Mouse (Mus musculus): Measurements from ENCODE around the gene Dnajc6. TPM values are rescaled to one million over a fixed set of nuclear protein-coding genes. Genes with fewer than 3 reads are reported as not detected.

The Dnajc6 gene
- total RNA-seq, 1 experiment from 2014 or later = 4.6 TPM

Other genes with a start within 250 kb of the Dnajc6 start
- 140 and 142 TPM in 2 replicates for gene Jak1, start 231.4 kb upstream of the Dnajc6 start, total RNA-seq (2021)
- gene Ak4, start 77.4 kb upstream of the Dnajc6 start, total RNA-seq (2021) = 2.5 and 4.3 TPM in 2 replicates
- 57.8 and 81.7 TPM in 2 replicates for gene Leprot, start 151.1 kb downstream of the Dnajc6 start, total RNA-seq (2021)
- 11.8 and 14.5 TPM in 2 replicates for gene Lepr, start 220.8 kb downstream of the Dnajc6 start, total RNA-seq (2021)

Data from adrenal gland, postnatal 25 days (tissue).